Mouse (Mus musculus): Measurements from ENCODE around the gene Gapvd1.

The Gapvd1 gene

GRCm38 (mm10) chr2:34753811-34754550 lies 1.1 kb downstream of the Gapvd1 start:
- no peaks in the 10 kb centered on the region for H3K36me3 ChIP-seq (ENCODE audit: control insufficient read depth, insufficient read depth, low read length, poor library complexity, severe bottlenecking)
- H3K27me3 ChIP-seq (ENCODE audit: control insufficient read depth, insufficient read depth, low read length, poor library complexity, severe bottlenecking), result no peaks in the 10 kb centered on the region
- peak; percentile 91 for DNase-seq (ENCODE audit: low read depth, low spot score)

- Histone ChIP-seq H3K36me3 (ENCODE audit: control insufficient read depth, insufficient read depth, low read length, poor library complexity, severe bottlenecking) (no peaks in the 10 kb centered on the region), H3K27me3 (ENCODE audit: control insufficient read depth, insufficient read depth, low read length, poor library complexity, severe bottlenecking) (no peaks in the 10 kb centered on the region)
- no peak for DNase-seq (ENCODE audit: low read depth, low spot score)
Observed at GRCm38 (mm10) chr2:34750245-34750644, 4.8 kb downstream of the Gapvd1 start.

- Histone ChIP-seq H3K36me3 (ENCODE audit: control insufficient read depth, insufficient read depth, low read length, poor library complexity, severe bottlenecking) (no peaks in the 10 kb centered on the region), H3K27me3 (ENCODE audit: control insufficient read depth, insufficient read depth, low read length, poor library complexity, severe bottlenecking) (no peaks in the 10 kb centered on the region)
- no peak for DNase-seq (ENCODE audit: low read depth, low spot score)
Observed at GRCm38 (mm10) chr2:34748479-34748878, 6.6 kb downstream of the Gapvd1 start.

DNA sequence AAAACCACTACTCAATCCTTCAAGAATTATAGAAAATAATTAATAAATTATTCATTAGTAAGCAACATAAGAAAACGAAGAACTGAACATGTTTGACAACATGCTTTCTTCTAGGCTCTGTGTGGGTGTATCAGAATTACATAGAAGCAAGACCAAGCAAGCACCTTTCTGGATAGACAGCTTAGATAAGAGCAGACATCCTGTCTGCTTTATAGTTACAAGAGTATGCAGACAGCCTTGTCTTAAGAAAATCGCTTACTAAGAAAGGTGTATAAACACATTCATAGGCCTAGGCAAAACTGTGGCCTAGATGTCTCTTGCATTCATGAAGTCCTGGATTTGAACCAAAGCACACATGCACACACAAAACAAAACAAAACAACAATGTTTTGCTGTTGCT lies 9.4 kb downstream of the Gapvd1 start:
- Histone ChIP-seq H3K36me3 (ENCODE audit: control insufficient read depth, insufficient read depth, low read length, poor library complexity, severe bottlenecking) (0 out of 2 replicates have a peak, but pooled peaks cover 1% of the 10 kb centered on the region), H3K27me3 (ENCODE audit: control insufficient read depth, insufficient read depth, low read length, poor library complexity, severe bottlenecking) (no peaks in the 10 kb centered on the region)
- no peak for DNase-seq (ENCODE audit: low read depth, low spot score)

GRCm38 (mm10) chr2:34744476-34744875 lies 10.6 kb downstream of the Gapvd1 start:
- Histone ChIP-seq H3K27me3 (ENCODE audit: control insufficient read depth, insufficient read depth, low read length, poor library complexity, severe bottlenecking) (no peaks in the 10 kb centered on the region), H3K36me3 (ENCODE audit: control insufficient read depth, insufficient read depth, low read length, poor library complexity, severe bottlenecking) (0 out of 2 replicates have a peak, but pooled peaks cover 1% of the 10 kb centered on the region)
- DNase-seq (ENCODE audit: low read depth, low spot score), result no peak

- no peaks in the 10 kb centered on the region for H3K27me3 ChIP-seq (ENCODE audit: control insufficient read depth, insufficient read depth, low read length, poor library complexity, severe bottlenecking)
- no peak for DNase-seq (ENCODE audit: low read depth, low spot score)
- H3K36me3 ChIP-seq (ENCODE audit: control insufficient read depth, insufficient read depth, low read length, poor library complexity, severe bottlenecking), result 0 out of 2 replicates have a peak, but pooled peaks cover 1% of the 10 kb centered on the region
Observed at GRCm38 (mm10) chr2:34742675-34743074, 12.4 kb downstream of the Gapvd1 start.

DNA sequence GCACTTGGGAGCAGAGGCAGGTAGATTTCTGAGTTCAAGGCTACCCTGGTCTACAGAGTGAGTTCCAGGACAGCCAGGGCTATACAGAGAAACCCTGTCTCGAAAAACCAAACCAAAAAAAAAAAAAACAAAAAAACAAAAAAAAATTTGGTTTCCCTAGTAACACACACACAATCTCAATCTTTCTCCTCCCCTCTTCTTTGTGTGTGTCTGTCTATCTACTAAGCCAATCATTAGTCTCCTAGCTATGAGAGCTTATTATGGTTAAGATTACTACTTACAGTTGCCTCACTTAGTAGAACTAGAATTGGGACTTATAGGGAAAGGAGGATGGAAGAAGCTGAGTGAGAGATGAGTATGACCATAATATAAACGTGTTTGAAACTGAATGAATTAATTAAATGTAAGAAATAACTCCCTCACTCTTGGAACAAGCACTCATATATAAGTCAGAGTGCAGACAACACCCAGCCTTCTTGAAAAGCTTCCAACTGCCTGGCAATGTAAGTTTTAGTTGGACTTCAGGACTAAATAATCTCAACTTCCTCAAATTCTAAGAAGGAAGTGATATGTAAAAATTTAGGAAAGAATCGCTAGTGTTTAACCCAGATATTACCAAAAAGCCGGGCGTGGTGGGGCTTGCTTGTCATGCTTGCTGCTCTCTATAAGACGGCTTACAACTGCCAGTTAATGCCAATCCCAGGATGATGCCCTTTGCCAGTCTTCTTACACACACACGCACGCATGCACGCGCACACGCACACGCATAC lies 13.5 kb downstream of the Gapvd1 start:
- Histone ChIP-seq H3K36me3 (ENCODE audit: control insufficient read depth, insufficient read depth, low read length, poor library complexity, severe bottlenecking) (0 out of 2 replicates have a peak, but pooled peaks cover 1% of the 10 kb centered on the region), H3K27me3 (ENCODE audit: control insufficient read depth, insufficient read depth, low read length, poor library complexity, severe bottlenecking) (no peaks in the 10 kb centered on the region)
- no peak for DNase-seq (ENCODE audit: low read depth, low spot score)

GRCm38 (mm10) chr2:34739684-34740391 lies 15.2 kb downstream of the Gapvd1 start:
- no peaks in the 10 kb centered on the region for H3K27me3 ChIP-seq (ENCODE audit: control insufficient read depth, insufficient read depth, low read length, poor library complexity, severe bottlenecking)
- 0 out of 2 replicates have a peak, but pooled peaks cover 1% of the 10 kb centered on the region for H3K36me3 ChIP-seq (ENCODE audit: control insufficient read depth, insufficient read depth, low read length, poor library complexity, severe bottlenecking)
- no peak for DNase-seq (ENCODE audit: low read depth, low spot score)

DNA sequence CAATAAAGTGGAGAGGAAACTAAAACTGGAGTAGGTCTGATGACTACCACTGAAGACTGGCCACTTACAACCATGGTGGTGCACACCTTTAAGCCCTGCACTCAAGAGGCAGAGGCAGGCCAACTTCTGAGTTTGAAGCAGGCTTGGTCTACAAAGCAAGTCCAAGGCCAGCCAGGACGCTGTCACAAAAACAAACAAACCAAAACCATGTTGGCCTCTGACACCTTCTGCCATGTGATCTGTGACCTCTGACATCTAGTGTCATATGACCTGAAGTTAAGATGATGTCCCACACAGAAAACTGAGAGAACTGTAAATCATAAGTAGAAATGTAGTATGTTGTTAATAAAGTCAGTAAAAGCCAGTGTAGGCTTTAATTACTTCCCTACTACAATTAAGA lies 17.1 kb downstream of the Gapvd1 start:
- no peak for DNase-seq (ENCODE audit: low read depth, low spot score)
- Histone ChIP-seq H3K27me3 (ENCODE audit: control insufficient read depth, insufficient read depth, low read length, poor library complexity, severe bottlenecking) (no peaks in the 10 kb centered on the region), H3K36me3 (ENCODE audit: control insufficient read depth, insufficient read depth, low read length, poor library complexity, severe bottlenecking) (0 out of 2 replicates have a peak, but pooled peaks cover 1% of the 10 kb centered on the region)

DNA sequence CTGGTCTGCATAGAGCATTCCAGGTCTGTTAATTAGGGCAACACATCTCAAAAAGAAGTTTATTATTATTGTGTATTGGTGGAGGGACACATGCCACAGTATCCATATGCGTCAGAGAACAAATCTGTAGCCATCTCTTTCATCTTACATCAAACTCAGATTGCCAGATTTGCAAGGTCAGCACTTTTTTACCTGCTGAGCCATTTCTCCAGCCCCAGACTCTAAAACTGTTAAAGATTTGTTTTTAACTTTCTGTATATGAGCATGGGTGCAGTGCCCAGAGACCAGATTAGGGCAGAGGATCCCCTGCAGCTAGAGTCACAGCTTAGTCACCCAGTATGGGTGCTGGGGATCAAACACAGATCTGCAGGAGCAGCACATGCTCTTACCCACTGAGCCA lies 18.4 kb downstream of the Gapvd1 start:
- H3K27me3 ChIP-seq (ENCODE audit: control insufficient read depth, insufficient read depth, low read length, poor library complexity, severe bottlenecking), result no peaks in the 10 kb centered on the region
- no peak for DNase-seq (ENCODE audit: low read depth, low spot score)
- no peaks in the 10 kb centered on the region for H3K36me3 ChIP-seq (ENCODE audit: control insufficient read depth, insufficient read depth, low read length, poor library complexity, severe bottlenecking)

GRCm38 (mm10) chr2:34727045-34727728 lies 27.8 kb downstream of the Gapvd1 start:
- no peak for DNase-seq (ENCODE audit: low read depth, low spot score)
- no peaks in the 10 kb centered on the region for H3K27me3 ChIP-seq (ENCODE audit: control insufficient read depth, insufficient read depth, low read length, poor library complexity, severe bottlenecking)
- peaks cover 12% of the 10 kb centered on the region for H3K36me3 ChIP-seq (ENCODE audit: control insufficient read depth, insufficient read depth, low read length, poor library complexity, severe bottlenecking)

DNA sequence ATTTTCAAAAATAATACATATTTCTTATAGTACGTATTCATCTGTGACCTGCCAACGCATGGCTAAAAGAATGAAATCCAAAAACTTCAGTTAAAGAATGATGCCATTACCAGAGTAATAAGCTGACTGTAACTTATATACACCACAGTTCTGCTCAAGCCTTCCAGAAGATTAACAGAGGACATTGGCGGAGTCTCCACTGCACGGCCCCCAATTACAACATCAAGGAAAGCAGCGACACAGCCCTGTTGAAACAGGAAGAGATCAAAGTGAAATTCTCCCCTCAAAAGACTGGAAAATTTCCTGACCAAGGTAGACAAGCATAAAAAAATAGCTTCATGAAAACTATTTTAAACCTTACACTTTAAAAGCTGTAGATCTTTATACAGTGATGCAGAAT lies 29.8 kb downstream of the Gapvd1 start:
- no peak for DNase-seq (ENCODE audit: low read depth, low spot score)

DNA sequence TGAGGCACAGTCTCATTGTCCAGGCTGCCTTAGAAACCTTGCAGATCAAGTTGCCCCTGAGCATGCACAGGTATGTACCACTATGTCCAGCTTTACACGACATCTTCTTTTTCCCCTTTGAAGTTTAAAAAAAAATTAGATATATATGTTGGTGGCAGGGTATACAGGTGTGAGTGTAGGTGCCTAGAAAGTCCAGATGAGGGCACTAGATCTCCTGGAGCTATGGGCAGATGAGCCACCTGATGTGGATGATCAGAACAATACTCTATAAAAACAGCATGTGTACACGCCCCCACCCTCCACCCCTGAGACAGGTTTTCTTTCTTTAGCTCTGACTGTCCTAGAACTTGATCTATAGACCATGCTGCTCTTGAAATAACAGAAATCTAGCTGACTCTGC lies 36.8 kb downstream of the Gapvd1 start:
- Histone ChIP-seq H3K27me3 (ENCODE audit: control insufficient read depth, insufficient read depth, low read length, poor library complexity, severe bottlenecking) (no peaks in the 10 kb centered on the region), H3K36me3 (ENCODE audit: control insufficient read depth, insufficient read depth, low read length, poor library complexity, severe bottlenecking) (peaks cover 16% of the 10 kb centered on the region)
- DNase-seq (ENCODE audit: low read depth, low spot score), result peak; percentile 34

More for the DNA sequence above, 29.8 kb downstream of the Gapvd1 start:
- H3K36me3 ChIP-seq (ENCODE audit: control insufficient read depth, insufficient read depth, low read length, poor library complexity, severe bottlenecking), result peaks cover 17% of the 10 kb centered on the region
- H3K27me3 ChIP-seq (ENCODE audit: control insufficient read depth, insufficient read depth, low read length, poor library complexity, severe bottlenecking), result no peaks in the 10 kb centered on the region

- peaks cover 14% of the 10 kb centered on the region; the same call in 1 of the 2 replicates for H3K36me3 ChIP-seq (ENCODE audit: control insufficient read depth, insufficient read depth, low read length, poor library complexity, severe bottlenecking)
- no peaks in the 10 kb centered on the region for H3K27me3 ChIP-seq (ENCODE audit: control insufficient read depth, insufficient read depth, low read length, poor library complexity, severe bottlenecking)
- no peak for DNase-seq (ENCODE audit: low read depth, low spot score)
Observed at GRCm38 (mm10) chr2:34711904-34712303, 43.1 kb downstream of the Gapvd1 start.

Data from splenic B cell, adult 2 months (primary cell).